Mouse (Mus musculus) right cerebral cortex, postnatal 25 days (tissue): ENCODE data around the gene Il6st.
A peak's percentile ranks its signal among the peaks of the same experiment; 100 is the strongest.

Source experiments
- DNase-seq: peaks from one replicate; pipeline ENCODE4 v3.0.0; 2022

The Il6st gene

DNA sequence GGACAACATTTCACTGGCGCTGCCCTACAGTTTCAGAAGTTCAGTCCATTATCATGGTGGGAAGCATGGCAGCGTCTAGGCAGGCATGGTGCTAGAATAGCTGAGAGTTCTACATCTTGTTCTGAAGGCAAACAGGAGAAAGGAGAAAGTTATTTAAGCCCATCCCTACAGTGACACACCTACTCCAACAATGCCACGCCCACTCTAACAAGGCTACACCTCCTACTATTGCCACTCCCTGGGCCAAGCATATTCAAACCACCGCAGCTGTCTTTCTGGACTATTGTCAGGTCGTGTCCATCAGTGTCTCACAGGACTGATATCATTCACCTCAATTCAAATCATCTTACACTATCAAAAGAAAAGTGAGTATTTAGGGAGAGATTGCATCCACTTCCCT lies 22.8 kb downstream of the Il6st start:
- DNase-seq: no peak

GRCm38 (mm10) chr13:112490036-112490435 lies 26.2 kb downstream of the Il6st start:
- DNase-seq: no peak

- no peak for DNase-seq
Observed at GRCm38 (mm10) chr13:112491636-112492284, 27.9 kb downstream of the Il6st start.

DNA sequence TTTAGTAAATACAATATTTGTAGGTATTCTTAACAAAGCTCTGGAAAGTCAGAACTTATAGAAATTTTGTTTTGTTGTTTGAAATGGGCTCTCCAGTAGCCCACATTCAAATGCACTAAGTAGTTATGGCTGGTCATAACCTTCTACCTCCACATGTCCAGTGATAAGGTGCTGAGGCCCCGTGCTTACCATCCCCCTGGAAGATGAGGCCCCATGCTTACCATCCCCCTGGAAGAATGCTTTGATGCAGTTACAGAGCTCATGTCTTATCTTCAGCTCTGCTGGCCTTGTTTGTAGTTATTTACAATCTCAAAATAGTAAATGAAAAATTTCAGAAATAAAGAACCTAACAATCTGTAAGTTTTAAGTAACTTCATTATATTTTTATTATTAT lies 28.4 kb downstream of the Il6st start:
- DNase-seq: no peak

GRCm38 (mm10) chr13:112494590-112494989 lies 30.7 kb downstream of the Il6st start:
- no peak for DNase-seq

GRCm38 (mm10) chr13:112500027-112500426 lies 36.2 kb downstream of the Il6st start:
- DNase-seq: no peak

DNA sequence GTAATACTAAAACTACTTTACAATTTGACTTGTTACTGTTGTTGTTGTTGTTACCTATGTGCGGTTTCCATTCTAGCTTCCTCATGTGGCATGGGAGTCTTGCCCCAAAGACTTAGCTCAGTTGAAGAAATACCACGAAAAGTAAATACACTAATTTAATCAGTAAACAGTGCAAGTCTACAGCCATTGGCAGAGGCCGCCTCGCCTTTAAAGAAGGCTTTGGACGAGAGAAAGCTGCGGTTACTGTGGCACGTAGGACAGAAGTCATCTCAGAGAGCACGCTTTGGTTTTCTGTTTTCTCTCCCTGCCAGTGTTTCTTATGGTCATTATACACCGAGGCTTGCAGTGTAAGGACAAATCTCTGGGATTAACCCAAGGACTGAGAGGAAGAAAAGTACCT lies 36.6 kb downstream of the Il6st start:
- DNase-seq: no peak

DNA sequence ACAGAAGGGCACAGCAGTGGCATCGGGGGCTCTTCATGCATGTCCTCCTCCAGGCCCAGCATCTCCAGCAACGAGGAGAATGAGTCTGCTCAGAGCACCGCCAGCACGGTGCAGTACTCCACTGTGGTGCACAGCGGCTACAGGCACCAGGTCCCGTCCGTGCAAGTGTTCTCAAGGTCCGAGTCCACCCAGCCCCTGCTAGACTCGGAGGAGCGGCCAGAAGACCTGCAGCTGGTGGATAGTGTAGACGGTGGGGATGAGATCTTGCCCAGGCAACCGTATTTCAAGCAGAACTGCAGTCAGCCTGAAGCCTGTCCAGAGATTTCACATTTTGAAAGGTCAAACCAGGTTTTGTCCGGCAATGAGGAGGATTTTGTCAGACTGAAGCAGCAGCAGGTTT lies 40.0 kb downstream of the Il6st start:
- no peak for DNase-seq

GRCm38 (mm10) chr13:112505436-112505835 lies 41.6 kb downstream of the Il6st start:
- DNase-seq: no peak

- no peak for DNase-seq
Observed at GRCm38 (mm10) chr13:112506766-112507165, 42.9 kb downstream of the Il6st start.

DNA sequence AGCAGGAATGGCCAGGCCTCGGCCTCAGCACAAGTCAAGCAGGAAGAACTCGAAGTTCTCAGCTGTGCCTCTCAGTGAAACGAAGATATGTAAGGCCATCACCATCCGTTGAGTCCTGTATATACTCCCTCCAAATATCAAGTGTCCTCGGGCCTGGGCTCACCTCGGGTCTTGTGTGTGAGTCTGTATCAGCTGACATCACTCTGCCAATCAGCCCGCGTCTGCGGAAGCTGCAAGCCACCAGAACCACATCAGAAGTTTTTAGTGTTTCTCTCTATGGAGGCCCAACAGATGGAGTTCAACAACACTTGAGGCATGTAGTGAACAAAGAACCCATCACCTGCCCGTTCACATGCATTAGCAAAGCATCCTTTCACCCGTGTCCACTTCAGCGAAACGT lies 43.8 kb downstream of the Il6st start:
- DNase-seq: no peak

- no peak for DNase-seq
Observed at GRCm38 (mm10) chr13:112508487-112508886, 44.6 kb downstream of the Il6st start.

- peak; percentile 42 for DNase-seq
Observed at GRCm38 (mm10) chr13:112509465-112509864, 45.6 kb downstream of the Il6st start.

DNA sequence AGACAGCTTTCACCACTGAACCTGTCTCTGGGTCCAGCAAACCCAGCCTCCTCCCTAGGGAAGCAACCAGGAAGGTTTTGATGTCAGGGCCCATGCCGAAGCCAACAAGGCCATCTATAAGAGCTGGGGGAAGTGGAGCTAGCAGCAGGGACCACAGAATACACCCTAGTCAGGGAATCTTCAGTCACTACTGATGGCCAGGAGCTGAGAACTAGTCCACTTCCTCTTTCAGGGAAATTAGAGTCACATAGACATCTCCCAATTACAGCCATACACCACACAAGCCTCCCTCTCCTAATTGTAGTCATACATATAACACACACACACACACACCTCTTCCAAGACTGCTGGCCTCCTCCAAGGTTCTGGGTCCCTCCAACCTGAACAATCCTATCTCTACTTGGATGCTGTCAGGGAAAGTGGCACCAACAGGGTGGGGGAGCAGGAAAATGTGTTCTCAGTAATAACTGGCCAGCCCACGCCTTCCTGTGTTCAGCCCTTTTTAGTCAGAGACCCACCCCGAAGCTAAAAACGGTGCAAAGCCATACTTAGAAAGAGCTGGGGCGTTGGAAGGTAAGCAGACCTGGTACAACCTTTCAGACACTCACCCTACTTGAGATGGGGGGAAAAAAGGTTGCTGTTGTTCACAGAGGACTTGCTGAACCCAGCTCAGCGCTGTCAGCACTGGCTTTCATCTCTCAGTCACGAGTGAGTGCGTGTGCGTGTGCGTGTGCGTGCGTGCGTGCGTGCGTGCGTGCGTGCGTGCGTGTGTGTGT lies 46.8 kb downstream of the Il6st start:
- no peak for DNase-seq

DNA sequence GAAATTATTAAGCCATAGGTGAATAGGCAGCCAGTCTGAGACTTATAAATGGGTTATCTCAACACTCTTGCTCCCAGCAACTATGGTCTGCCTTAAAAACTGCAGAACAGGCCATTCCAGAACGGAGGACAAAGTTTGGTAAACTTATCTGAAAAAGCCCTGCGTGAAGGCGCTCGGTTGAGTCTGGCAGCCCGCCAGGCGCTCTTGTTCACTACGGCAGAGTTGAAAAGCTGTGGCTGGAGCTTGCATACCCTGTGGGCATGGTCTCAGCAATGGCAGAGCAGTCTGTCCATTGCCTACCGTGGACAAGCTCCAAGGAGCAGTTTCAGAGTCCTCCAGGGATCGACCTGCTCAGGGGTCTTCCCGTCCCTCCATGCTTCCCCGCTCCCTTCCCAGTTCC lies 47.4 kb downstream of the Il6st start:
- no peak for DNase-seq

DNA sequence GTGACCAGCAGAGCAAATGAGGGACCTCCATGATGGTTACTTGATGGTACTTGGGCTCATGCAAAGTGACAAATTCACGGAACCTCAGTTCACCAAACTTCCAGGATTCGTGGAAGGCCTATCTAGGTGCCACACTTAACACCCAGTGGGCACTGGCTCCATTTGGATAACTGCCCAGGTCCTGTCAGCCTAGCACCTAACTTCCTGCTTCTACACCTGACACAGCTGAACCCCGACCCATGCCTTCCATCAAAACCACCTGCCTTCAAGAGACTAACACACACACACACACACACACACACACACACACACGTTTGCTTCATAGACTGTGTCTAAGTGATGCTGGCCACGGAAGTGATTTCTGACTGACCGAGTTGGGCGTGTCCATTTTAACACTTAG lies 47.9 kb downstream of the Il6st start:
- no peak for DNase-seq

DNA sequence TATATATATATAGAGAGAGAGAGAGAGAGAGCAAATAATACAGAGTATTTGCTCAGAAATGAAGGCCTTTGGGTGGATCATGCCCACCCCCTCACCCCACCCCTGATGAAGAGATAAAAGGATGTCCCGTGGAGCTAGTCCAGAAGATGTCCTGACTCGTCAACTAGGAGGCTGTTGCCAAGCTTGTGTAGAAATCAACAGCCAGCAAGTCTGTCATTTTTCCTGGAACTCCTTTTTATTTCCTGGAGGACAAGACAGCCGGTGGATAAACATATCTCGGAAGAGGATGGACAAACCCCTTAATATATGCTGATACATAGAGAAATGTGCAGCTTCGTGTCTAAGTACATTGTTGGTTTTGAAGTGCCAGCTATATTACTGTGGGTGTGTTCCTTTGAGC lies 49.0 kb downstream of the Il6st start:
- DNase-seq: no peak

- DNase-seq: no peak
Observed at GRCm38 (mm10) chr13:112514546-112514945, 50.7 kb downstream of the Il6st start.

GRCm38 (mm10) chr13:112522261-112522660 lies 58.4 kb downstream of the Il6st start:
- DNase-seq: no peak

DNA sequence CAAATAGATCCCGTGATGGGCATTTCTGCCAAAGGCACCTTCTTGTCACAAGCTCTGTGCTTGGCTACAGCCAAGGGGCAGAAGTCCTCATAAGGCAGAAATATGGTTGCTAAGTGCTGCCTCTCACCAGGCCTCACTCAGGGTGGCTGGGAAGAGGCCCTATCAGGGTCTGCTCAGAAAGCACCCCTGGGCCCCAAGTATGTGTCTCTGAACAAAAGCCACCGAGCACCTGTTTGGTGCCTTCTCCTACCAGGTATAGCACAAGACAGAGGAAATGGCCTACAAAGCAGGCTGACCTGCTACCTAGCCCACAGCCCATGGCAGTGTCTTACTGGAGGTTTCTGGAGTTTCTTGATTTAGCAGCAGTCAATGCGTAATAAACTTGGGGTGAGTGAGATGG lies 59.0 kb downstream of the Il6st start:
- DNase-seq: no peak

- no peak for DNase-seq
Observed at GRCm38 (mm10) chr13:112523346-112523970, 59.6 kb downstream of the Il6st start.

DNA sequence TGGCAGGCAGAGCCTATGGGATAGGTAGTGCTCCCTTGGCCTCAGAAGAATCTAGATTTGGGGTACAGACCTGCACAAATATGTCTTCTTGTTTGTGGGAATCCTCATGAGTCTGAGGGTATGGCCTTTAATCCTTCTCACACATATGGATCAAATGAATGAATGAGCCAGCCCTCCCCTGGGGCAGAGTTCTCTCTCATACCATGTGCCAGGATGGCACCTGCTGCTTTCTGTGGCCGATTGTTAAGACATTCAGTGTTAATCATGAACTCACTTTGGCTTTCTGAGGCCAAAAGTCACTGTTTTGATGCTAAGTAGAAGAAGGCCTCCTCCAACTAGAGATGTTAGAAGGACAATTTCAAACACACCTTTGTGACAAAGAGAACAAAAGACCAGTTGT lies 63.3 kb downstream of the Il6st start:
- no peak for DNase-seq

- peak; percentile 43 for DNase-seq
Observed at GRCm38 (mm10) chr13:112529893-112530292, 66.0 kb downstream of the Il6st start.

DNA sequence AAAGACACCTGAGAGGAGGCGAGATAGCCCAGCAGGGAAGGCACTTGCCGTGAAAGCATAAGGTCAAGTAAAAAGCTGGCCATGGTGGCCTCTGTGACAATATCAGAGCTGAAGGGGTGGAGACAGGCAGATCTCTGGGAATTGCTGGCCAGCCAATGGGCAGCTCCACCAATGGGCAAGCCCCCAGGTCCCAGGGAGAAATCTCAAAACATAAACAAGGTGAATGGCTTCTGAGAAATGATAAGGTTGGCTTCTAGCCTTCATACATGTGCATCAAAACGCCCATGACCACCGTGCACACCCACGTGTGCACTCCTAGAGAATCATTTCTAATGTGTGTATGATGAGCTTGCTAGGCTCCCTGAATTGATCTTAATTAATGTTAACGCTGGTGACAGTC lies 68.4 kb downstream of the Il6st start:
- no peak for DNase-seq
